Mouse (Mus musculus): Measurements from ENCODE around the gene Hmgcs2.

DNA sequence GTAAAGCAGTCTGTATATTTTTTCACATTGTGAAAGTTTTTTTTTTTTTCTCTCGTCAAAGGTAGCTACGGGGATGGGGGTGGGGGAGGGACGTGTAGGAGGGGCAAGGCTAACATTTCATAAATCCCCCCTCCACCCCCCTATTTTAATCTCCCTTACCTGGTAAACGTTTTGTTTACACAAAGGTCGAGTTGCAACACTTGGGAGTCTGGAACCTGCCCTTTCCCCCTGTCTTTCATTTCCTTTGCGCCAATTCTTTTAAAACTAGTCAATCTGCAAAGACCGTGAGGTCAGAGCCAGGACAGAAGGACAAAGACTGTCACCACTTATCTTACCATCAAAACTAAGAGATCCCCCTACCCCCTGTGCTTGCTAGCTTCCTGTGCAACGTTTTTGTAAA, 34.3 kb upstream of the Hmgcs2 start:
- no peak for TF ChIP-seq CTCF (IDR thresholded peaks at IDR 0.05)
- no peak for TF ChIP-seq EP300 (IDR thresholded peaks at IDR 0.05)
